Mouse (Mus musculus) heart, postnatal 0 days (tissue): ENCODE results near the gene Creld2.

Source experiments
- CTCF ChIP-seq: IDR thresholded peaks from 2 replicates; pipeline ENCODE4 v1.5.1; 2016; ENCODE audit warnings: antibody characterized with exemption, control low read depth, low read depth
- EP300 ChIP-seq: IDR thresholded peaks from 2 replicates; pipeline ENCODE4 v1.6.1; 2016; ENCODE audit warnings: antibody characterized with exemption, low read depth

GRCm38 (mm10) chr15:88813262-88813661 lies 6.2 kb upstream of the Creld2 start:
- no peak for TF ChIP-seq CTCF
- no peak for TF ChIP-seq EP300
